Mouse (Mus musculus): Measurements from ENCODE around the gene Gm17490. TPM values are rescaled to one million over a fixed set of nuclear protein-coding genes. Genes with fewer than 3 reads are reported as not detected.

Gene Gm17490
- not detected in 2 replicates for polyA plus RNA-seq (2021; fragmentation: Nextera tagmentation)
- long read RNA-seq, experiment 1: 0 reads
- long read RNA-seq, experiment 2: 0 reads

DNA sequence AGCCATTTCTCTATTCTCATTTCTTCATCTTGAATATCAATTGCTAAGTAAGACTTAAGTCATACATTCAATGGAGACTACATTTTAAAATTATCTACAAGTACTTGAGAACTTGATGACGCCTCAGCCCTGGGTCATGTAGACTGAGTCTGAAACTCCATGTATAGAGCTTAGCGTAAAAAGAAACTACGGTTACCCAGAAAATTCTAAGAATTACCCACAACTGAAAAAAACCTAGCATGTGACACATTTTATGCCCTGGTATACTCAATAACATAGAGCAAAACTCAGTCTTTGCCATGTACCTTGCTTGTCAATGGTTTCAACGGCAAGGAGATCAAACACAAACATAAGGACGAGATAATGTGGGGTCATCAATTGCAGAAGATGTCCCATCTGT is at the start of gene Gm17490:
Gm17490 (minus strand) TSS at position 375 of the 400 bp plus-strand sequence.

GRCm38 (mm10) chr2:11642451-11642941 is 16.4 kb upstream of the Gm17490 start, which contains the start of gene Il2ra:
Il2ra (plus strand) TSS chr2:11642807.

DNA sequence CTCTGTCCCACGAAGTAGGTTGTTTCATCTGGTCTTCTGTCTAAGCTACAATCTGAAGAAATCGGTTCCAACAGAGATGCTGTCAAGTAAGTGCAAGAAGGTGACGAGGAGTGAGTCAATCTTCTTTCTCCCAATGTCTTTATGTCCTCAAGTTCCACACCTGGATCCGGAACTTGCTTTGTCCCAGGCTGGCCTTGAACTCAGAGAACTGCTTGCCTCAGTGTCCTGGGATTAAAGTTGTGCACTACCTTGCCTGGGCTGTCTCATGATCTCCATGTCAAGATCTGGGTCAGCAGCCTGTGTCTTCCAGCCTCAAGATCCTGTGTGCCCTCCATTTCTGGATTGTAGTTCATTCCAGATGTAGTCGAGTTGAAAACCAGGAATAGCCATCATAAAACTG is 22.0 kb downstream of the Gm17490 start, which contains the start of gene Rbm17:
Rbm17 (minus strand) TSS at position 101 of the 400 bp plus-strand sequence.

Other genes with a start within 250 kb of the Gm17490 start
- 5.2 and 5.5 TPM in 2 replicates for gene Pfkfb3, start 72.2 kb downstream of the Gm17490 start, polyA plus RNA-seq (2021; fragmentation: Nextera tagmentation)
- gene Rbm17, start 22.1 kb downstream of the Gm17490 start, polyA plus RNA-seq (2021; fragmentation: Nextera tagmentation): 48.8 and 53.8 TPM in 2 replicates
- gene Il2ra, start 16.5 kb upstream of the Gm17490 start, polyA plus RNA-seq (2021; fragmentation: Nextera tagmentation): 0.03 TPM in 1 of 2 replicates, not detected in the other
- gene Il15ra, start 79.0 kb upstream of the Gm17490 start, polyA plus RNA-seq (2021; fragmentation: Nextera tagmentation): 2.6 and 3.1 TPM in 2 replicates
- 35.7 and 41.5 TPM in 2 replicates for gene Fbh1, start 151.3 kb upstream of the Gm17490 start, polyA plus RNA-seq (2021; fragmentation: Nextera tagmentation)
- 5.6 and 5.8 TPM in 2 replicates for gene Ankrd16, start 151.6 kb upstream of the Gm17490 start, polyA plus RNA-seq (2021; fragmentation: Nextera tagmentation)

Measured in layer of hippocampus, adult 6 months (tissue).